Mouse (Mus musculus): Measurements from ENCODE around the gene Phc2.

DNA sequence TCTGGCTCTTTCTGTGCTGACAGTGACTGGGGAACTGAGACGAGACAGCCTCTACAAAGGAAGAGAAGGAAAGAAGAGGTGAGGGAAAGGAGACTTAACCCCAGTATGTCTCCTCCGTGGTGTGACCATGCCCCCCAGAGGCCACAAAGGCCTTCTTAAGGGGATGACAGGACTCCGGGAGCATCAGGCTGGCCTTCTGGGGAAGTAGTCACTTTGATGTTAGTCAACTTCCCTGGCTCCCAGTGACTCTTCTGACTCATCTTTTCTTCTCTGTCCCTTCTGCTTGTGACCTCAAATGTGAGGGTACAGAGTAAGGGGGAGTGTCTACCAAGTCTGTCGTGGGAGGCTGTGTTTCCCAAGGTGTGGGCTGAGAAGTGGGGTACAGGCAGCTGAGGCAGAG, 52.9 kb downstream of the Phc2 start:
- TF ChIP-seq CTCF (IDR thresholded peaks at IDR 0.05) (no peak; the same call in 1 of the 2 replicates), EP300 (IDR thresholded peaks at IDR 0.05) (no peak)
